Mouse (Mus musculus) left cerebral cortex, postnatal 4 days (tissue): Measurements from ENCODE around the gene Ovch2. TPM values are rescaled to one million over a fixed set of nuclear protein-coding genes. Genes with fewer than 3 reads are reported as not detected.
"Not testable (repeated sequence)": the region's sequence is repeated elsewhere in the genome, so short reads cannot be mapped to it uniquely, and the experiment has no call there.

Experiments used
- DNase-seq: peaks from one replicate; pipeline ENCODE4 v3.0.0-alpha.2; 2022
- intact Hi-C: fragments of 180-260 bp; cut with DNase I; formaldehyde crosslinking; loops from one replicate; pipeline ENCODE4 v1.15.1; 2025
- total RNA-seq, 2 experiments: library from RNA; stranded (reverse); gene quantifications; 2 replicates each; pipeline ENCODE4 v1.2.3; 2021

Ovch2 gene
- not detected for total RNA-seq

DNA sequence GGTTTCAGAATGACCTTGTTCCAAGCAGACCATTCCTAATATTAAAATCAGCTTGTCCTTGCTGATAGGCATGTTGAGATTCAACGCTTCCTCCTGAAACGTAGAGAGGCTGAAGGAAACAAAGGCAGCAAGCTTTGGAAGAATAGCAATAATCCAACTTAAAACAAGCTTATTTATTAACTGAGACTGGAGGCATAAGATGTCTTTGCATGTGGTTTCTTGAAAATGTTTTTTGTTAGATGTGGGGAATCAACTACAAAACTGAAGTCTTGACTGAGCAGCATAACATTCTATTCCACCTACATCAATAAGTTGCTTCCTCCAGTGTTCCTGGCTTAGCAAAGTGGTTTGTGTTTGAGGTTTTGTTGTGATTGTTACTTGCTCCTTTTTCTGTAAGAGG is at the start of gene Ovch2:
Ovch2 (minus strand) TSS at position 101 of the 400 bp plus-strand sequence.
- DNase-seq, result no peak
- intact Hi-C loops, result no loop called here

DNA sequence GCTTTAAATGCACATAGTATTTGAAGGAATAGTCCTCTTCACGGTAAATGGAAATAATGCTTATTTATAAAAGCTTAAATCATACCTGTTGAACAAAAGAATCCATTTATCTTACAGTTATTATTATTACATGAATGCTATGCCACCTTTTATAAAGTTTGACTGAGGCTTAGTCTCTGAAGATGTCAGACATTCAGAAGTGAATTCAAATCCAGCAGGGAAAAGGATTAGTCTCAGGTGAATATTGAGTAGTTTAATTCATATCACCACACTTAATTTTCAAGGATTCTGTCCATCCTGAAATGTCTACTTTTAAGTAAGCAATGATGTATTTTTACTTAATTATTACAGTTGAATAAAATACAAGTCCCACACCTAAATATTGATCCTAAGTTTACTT is 46.4 kb upstream of the Ovch2 start, which contains the start of gene Olfr470:
Olfr470 (minus strand) TSS at position 101 of the 400 bp plus-strand sequence.
- intact Hi-C loops, DNase-seq: not testable (repeated sequence)

DNA sequence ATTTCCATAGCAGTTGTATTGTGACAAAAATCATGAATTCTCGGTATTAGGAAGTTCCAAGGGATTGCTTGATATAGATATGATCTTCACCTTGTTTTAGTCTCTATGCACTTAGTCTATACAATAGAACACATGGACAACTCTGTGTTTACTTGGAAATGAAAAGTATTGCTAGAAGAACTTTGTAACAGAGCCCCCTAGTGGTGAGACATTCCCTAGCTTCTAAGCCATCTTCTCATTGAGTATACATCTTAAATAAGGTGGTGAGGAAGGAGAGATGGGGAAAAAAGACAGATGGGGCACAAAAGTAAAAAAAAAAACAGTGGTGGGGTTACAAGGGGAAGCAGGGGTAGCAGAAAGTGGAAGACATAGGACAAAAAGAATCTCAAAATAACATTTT is 40.7 kb upstream of the Ovch2 start:
- DNase-seq, result no peak
- intact Hi-C loops, result no loop called here

DNA sequence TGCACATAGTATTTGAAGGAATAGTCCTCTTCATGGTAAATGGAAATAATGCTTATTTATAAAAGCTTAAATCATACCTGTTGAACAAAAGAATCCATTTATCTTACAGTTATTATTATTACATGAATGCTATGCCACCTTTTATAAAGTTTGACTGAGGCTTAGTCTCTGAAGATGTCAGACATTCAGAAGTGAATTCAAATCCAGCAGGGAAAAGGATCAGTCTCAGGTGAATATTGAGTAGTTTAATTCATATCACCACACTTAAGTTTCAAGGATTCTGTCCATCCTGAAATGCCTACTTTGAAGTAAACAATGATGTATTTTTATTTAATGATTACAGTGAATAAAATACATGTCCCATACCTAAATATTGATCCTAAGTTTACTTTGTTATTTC is 24.4 kb upstream of the Ovch2 start, which contains the start of gene Olfr469:
Olfr469 (minus strand) TSS at position 101 of the 400 bp plus-strand sequence.
- DNase-seq, intact Hi-C loops: not testable (repeated sequence)

DNA sequence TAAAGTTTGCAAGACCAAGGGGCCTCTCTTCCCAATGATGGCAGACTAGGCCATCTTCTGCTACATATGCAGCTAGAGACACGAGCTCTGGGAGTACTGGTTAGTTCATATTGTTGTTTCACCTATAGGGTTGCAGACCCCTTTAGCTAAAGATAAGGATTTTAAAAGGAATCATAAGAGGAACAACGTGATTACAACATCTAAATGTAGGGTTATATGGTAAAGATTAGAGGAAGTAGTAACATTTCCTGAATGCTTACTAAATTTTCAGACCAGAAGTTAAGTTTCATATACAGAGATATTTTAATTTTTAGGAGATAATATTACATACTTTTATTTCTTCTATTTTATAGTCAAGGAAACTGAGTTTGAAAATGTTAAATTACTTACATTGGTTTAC is 22.9 kb upstream of the Ovch2 start:
- intact Hi-C loops, result not testable (repeated sequence)

DNA sequence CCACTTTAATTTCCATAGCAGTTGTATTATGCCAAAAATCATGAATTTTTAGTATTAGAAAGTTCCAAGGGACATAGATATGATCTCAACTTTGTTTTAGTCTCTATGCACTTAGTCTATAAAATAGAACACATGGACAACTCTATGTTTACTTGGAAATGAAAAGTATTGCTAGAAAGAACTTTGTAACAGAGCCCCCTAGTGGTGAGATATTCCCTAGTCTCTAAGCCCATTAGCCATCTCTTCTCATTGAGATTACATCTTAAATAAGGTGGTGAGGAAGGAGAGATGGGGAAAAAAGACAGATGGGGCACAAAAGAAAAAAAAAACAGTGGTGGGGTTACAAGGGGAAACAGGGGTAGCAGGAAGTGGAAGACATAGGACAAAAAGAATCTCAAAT is 18.4 kb upstream of the Ovch2 start:
- intact Hi-C loops, result no loop called here
- DNase-seq, result no peak

More for the DNA sequence above, 22.9 kb upstream of the Ovch2 start:
- not testable (repeated sequence) for DNase-seq

DNA sequence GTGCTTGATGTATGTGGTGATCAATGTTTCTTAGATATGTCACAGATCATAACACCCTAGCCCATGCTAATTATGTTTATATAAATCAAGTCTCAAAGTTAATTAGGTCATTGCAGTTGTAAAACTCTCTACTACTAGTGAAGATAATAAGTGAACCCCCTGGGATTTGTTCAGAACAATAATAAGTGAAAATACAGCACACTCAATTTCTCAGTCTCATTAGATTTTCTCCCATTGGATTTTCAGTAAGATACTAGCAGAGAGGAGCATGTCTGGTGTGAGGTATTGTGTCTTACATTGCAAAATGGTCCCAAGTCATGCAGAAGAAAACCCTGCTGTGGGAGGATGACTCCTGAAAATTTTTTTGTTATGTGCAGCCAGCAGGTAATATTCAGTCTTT is 11.0 kb upstream of the Ovch2 start, which contains the start of gene Olfr467:
Olfr467 (plus strand) TSS at position 301 of the 400 bp plus-strand sequence.
- intact Hi-C loops, result no loop called here
- no peak for DNase-seq

DNA sequence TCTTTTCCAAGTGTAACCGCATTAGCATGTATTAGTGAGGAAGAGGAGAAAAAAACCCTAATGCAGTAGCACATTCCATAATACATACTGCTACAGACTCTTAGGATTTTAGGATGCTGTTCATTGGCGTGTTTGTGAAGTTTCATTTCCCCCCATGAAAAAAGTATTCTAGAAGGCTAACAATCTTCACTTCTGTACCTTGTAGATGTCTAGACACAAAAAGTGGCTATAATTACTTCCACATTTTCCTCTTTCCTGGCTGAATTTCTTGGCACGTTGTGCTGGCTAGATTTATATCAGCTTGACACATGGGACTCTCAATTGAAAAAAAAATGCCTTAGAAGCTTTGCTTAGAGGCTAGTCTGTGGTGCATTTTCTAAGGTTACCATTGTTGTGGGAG is 1.1 kb upstream of the Ovch2 start:
- DNase-seq, result no peak

DNA sequence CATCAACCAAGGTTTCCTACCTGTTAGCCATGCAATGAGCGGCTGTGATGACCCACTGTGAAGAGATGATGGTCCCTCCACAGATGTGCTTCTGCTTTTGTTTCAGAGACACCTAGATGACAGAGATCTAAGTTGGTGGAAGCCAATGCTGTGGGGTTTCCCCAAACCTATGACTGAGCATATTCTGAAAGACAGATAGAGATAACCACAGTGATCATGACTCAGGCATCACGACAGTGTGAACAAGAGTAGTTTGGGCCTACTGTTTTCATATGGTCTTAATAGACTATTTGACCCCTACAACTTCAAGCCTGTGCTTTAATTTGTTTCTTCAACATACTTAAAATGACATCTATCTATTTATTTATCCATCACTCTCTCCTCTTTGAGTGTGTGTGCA is 4.5 kb downstream of the Ovch2 start:
- DNase-seq, result no peak
- intact Hi-C loops, result no loop called here

More for the DNA sequence above, 1.1 kb upstream of the Ovch2 start:
- intact Hi-C loops, result no loop called here

DNA sequence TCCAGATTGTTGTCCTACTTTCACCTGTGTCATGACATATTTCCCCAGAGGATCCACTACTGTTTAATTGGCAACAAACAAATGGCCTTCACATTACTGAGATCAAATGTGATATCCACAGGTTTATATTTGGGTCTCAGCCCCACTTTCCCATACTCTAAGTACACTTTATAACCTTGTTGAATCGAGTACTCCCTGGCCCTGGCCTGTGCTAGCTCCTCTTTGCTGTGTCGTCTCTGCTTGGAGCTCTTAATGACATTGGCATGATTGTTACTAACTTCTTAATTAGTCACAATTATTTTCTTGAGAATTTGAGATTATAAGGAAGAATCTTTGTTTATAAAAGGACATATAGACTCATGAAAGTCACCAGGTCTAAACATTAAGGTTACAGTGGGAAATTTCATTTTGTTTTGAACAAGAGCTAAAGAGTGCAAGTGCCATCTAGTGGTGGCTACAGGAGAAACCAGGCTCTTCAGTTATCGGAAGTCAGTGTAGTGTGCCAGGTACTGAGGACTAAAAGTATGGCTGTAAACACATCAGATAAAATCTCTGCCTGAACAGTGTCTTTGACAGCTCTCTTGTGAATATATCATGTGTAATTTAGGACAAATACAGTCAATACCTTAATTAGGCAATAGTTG is 12.9 kb downstream of the Ovch2 start:
- peak; percentile 2 for DNase-seq
- intact Hi-C loops, result loop anchor here (5.0 to 10.0 kb wide), 2 partner anchors 126 to 573 kb away; no protein-coding TSS in a partner anchor

DNA sequence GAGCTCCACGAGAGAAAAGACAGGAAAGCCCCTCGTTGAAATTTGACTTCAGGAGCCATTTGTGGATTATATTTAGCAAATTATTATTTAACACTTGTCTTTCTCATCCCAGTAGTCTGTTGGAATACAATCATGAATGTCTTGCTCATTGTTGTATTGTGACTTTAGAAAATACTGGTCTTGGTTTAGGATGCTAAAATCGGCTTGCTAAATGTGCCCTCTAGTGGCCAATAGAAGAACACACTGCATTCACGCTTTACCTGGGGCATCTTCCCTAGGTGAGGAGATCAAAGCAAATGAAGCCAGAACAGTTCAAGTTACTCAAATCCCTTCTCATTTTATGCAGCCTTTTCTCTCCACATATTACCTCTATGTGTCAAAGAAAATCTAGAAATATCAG is 21.4 kb downstream of the Ovch2 start:
- no peak for DNase-seq
- intact Hi-C loops, result loop anchor here (10.0 kb wide), 1 partner anchor 565 kb away; no protein-coding TSS in a partner anchor

DNA sequence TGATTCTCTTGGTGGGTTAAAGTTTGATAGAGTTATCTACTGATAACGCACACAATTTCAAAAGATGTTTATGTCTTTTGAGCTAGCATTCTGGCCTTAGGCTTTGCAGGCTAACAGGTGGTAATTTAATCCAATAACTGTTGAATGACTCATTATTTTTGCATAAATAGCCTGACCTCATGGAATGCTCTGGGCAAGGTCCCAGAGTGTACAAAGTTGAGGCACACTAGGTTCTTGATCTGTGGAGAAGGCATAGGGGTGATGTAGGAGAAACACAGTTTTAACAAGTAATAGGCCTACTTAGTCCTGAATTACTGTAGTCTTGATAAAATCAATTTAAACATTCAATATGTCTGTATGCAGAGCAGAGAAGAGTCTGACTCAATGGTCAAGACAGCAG is 22.8 kb downstream of the Ovch2 start:
- no peak for DNase-seq
- intact Hi-C loops, result no loop called here

DNA sequence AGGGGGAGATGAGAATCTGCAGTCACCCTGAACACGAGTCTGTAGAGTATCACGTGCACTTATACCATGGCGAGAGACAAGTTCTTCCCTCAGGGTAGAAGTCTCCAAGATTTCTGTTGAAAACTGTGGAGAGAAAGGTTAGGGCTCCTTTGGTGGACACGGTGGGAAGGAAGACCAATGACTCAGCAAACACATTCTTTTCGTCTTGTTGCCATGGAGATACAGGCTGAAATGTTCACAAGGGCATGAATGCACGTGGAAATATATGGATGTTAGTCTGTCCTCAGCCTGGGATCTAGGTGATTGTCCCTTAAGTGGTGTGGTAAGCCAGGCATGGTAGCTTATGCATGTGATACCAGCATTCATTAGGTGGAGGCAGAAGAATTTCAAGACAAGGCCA is 30.2 kb downstream of the Ovch2 start:
- intact Hi-C loops, result no loop called here
- no peak for DNase-seq

DNA sequence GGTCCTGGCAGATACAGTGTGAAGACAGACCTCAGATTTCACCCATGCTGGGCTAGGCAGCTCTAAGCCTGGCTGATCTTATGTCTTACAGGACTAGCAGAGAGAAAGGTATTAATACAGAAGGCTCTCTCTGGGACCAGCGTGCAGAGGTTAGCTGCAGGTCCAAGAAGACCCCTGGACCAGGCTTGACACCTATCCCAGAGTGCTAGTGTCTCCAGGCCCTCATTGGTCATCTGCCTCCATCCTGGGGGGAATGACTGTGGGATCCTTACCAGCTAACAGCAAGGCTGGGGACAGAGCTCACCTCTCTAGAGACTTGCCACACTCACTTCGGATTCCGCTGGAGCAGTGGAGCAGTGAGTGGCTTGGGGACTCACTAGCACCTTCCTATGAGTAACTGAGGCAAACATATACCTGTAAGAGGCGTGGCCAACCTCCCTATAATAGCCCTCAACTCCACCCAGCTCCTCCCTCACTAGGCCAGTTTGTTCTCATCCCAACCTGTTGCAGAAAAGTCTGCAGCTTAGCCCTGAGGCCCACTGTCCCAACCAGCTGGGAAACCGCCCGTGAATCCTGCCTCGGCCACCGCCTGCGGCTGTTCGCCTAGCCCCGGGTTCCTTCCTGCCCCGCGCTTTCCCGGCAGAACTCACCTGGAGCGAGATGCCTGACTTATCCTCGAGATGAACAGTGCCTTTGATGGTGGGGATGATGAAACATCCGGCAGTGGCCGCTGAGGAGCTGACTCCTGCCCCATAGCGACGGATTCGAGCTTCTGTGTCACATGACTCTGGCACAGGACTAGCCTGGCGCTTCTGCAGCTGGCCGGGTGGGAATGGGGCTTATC is 43.5 kb downstream of the Ovch2 start, which contains the start of gene Cyb5r2:
Cyb5r2 (minus strand) TSS at position 725 of the 844 bp plus-strand sequence.
- intact Hi-C loops, result no loop called here
- DNase-seq, result peak; percentile 33

DNA sequence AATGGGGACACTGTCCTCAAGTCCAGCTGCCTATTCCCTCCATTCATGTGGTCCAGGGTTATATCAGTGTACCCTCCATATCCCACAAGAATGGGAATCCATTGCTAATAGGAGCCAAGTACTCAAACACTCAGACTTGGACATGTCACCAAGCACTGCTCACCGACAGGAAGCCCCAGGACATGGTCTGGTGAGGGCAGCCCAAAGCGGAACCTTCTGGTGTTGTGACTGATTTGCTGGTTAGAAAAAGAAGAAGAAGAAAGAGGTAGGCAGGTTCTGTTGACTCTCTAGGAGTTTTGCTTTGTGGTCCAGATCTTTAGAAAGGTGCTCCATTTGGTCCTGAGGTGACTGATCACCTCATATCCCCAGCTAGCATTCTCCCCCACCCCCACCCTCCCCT is 44.3 kb downstream of the Ovch2 start:
- intact Hi-C loops, result no loop called here
- no peak for DNase-seq

DNA sequence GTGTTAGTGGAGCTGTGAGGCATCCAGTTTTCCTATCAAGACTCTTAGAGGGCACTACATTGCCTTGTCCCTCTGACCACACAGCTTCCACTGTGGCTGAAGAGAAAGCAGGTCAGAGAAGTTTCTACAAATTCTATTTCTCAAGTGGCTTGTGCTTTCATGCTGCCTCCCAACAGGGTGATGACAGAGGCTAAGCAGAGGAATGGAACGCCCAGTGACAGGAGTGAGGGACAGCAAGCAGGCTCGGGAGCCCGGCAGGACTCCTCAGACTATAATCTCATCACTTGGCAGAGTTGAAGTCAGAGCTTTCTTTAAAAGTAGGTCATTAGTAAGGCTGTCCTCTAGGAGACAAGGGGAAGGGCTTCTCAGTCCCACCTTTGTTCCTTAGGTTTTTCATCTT is 45.1 kb downstream of the Ovch2 start:
- no peak for DNase-seq
- intact Hi-C loops, result no loop called here

DNA sequence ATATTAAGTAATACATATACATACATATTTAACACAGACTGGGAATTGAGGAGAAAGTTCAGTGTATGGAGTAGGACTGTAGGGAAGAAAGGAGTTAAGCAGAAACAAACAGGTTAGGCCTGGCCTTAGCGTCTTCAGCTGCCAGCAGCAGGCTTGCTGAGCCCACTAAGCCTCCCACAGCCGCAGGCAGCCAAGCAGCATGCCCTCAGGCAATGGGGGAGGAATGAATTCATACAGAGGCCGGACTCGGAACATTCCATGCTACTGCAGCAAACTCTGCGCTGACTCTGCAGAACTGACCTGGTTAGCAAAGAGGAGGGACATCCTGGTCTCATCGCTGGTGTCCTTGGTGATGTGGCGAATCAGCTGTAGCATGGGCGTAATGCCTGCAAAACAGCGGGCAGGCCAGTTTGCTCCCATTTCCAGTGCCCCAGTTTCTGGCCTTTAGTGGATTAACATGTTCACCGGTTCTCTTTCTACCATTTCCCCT is 48.9 kb downstream of the Ovch2 start:
- intact Hi-C loops, result no loop called here

DNA sequence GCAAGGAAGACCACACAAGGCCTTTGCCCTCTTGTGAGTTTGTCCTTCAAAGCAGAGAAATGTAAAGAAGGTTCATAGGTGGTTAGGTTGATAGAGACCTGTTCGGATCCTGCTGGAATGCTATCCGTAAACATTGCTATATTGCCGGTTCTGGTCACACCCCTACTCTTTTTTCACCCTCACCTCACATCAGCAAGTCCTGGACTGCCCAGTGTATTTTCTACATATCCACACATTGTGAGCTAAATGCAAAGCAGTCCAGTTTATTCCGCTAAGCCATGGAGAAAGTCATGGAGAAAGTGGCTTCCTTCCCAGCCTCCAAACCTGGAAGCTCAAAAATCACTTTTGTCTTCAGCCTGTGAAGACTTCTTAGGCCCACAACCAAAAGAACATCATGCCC is 51.3 kb downstream of the Ovch2 start:
- DNase-seq, result no peak
- intact Hi-C loops, result loop anchor here (10.0 kb wide), 1 partner anchor 535 kb away; no protein-coding TSS in a partner anchor

More for the DNA sequence above, 48.9 kb downstream of the Ovch2 start:
- DNase-seq, result no peak

DNA sequence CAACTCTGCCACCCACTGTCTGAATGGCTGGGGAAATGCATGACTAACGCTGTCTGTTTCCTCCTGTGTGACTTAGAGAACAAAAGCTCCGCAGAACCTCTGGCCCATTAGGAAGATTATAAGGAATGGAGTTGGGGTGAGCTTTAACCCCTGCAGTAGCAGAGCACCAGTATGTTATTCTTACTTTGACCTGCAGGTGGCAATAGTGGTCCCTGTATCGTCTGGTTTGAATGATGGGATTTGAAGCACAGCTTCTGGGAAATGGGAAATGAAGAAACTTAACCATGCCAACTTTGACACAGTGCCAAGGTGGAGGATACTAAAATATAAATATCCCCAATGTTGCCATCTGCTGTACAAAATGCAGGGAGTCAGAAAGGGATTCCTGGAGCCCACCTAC is 51.7 kb downstream of the Ovch2 start:
- peak; percentile 18 for DNase-seq
- intact Hi-C loops, result loop anchor here (10.0 kb wide), 1 partner anchor 534 kb away; no protein-coding TSS in a partner anchor

DNA sequence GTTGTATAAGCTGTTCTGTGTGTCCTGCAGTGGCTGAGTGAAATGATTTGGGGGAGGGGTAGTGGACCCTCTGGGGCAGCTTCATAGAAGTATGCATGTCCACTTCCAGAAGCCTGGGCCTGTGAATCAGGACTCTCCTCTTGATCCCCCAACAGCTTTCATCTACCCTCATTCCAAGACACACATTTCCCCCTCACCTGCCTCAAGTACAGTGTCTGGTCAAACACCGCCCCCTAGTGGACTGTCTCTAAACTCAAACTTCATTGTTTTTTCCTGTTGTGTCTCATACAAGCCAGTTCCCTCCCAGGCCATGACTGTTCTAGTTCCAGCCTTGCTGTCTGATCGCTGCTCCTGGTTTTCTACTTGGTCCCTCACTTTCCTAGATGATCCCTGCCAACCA is 53.1 kb downstream of the Ovch2 start:
- intact Hi-C loops, result loop anchor here (10.0 kb wide), 1 partner anchor 533 kb away; no protein-coding TSS in a partner anchor
- peak; percentile 56 for DNase-seq

DNA sequence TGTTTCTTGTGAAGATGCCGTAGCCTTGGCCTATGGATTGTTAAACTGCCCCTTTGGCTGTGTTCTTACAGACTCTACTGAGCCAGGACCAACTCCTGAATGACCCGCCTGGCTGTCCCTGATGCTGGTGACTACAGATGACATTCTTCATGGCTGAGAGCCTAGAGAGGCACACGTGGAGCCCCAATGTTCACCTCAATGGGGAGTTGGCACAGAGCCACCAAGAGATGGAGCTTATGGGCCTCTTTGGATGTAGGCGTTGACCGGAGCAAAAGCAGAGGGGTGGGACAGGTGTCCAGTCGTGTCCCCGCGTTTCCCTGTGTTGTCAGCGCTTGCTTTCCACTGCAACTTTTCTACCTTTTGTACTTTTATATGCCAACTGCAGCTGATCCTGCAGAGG is 53.5 kb downstream of the Ovch2 start:
- DNase-seq, result no peak
- intact Hi-C loops, result loop anchor here (10.0 kb wide), 1 partner anchor 533 kb away; no protein-coding TSS in a partner anchor
